Mouse (Mus musculus) hindbrain, embryonic 13.5 days (tissue): Measurements from ENCODE around the gene Glmp. TPM values are rescaled to one million over a fixed set of nuclear protein-coding genes. Genes with fewer than 3 reads are reported as not detected.
A peak's percentile ranks its signal among the peaks of the same experiment; 100 is the strongest.

ENCODE experiments used
- ATAC-seq: fragments of 200-750 bp; cut with Nextera tagmentation; 2 replicates; pipeline ENCODE4 v1.8.0; 2017; ENCODE audit warnings: moderate TSS enrichment; ENCODE audit not compliant: low FRiP score
- H3K27ac ChIP-seq: fragments of 300-500 bp; sonication (generic); 2 replicates; pipeline ENCODE4 v1.5.1; 2015; ENCODE audit warnings: inconsistent platforms, mild to moderate bottlenecking, moderate library complexity
- H3K27me3 ChIP-seq: fragments of 300-500 bp; sonication (generic); 2 replicates; pipeline ENCODE4 v1.6.1; 2015; ENCODE audit warnings: mild to moderate bottlenecking, inconsistent platforms
- H3K36me3 ChIP-seq: fragments of 300-500 bp; sonication (generic); 2 replicates; pipeline ENCODE4 v1.6.1; 2015; ENCODE audit warnings: mild to moderate bottlenecking, inconsistent platforms
- H3K4me1 ChIP-seq: fragments of 300-500 bp; sonication (generic); replicated peaks from 2 replicates; pipeline ENCODE4 v1.6.1; 2015; ENCODE audit warnings: inconsistent platforms
- H3K4me2 ChIP-seq: fragments of 300-500 bp; sonication (generic); 2 replicates; pipeline ENCODE4 v1.6.1; 2015; ENCODE audit warnings: inconsistent platforms, mild to moderate bottlenecking, moderate library complexity
- H3K4me3 ChIP-seq: fragments of 300-500 bp; sonication (generic); 2 replicates; pipeline ENCODE4 v1.5.1; 2015; ENCODE audit warnings: mild to moderate bottlenecking, inconsistent platforms
- H3K9ac ChIP-seq: fragments of 300-500 bp; sonication (generic); 2 replicates; pipeline ENCODE4 v1.6.1; 2015; ENCODE audit warnings: mild to moderate bottlenecking, inconsistent platforms
- H3K9me3 ChIP-seq: fragments of 300-500 bp; sonication (generic); 2 replicates; pipeline ENCODE4 v1.6.1; 2016; ENCODE audit warnings: inconsistent platforms
- WGBS: fragments of 180-500 bp; shearing (Covaris S2); methylation state at CpG from one replicate; pipeline ENCODE4 v1.1.7; 2015; 5-methylcytosine and 5-hydroxymethylcytosine counted together
- polyA plus RNA-seq: library from polyadenylated mRNA; unstranded; fragments of >200 nt; fragmentation: Nextera tagmentation; extraction: Ambion mirVana; gene quantifications from 2 replicates; pipeline ENCODE4 v1.2.1, GENCODE M21; 2015

Gene Glmp
- polyA plus RNA-seq, 1 experiment from 2014 or later, result 129 TPM

- Histone ChIP-seq H3K4me1 (peaks cover 33% of the 10 kb centered on the region), H3K9me3 (no peaks in the 10 kb centered on the region), H3K4me3 (no peak overlapping the region), H3K4me2 (no peak overlapping the region), H3K36me3 (peaks cover 26% of the 10 kb centered on the region), H3K27me3 (no peaks in the 10 kb centered on the region), H3K27ac (no peak overlapping the region), H3K9ac (no peak overlapping the region)
- ATAC-seq, result no peak
- 82% methylated on average over 3 of the region's 3 CpGs for WGBS
Observed at GRCm38 (mm10) chr3:88339006-88339405, 14.2 kb downstream of the Glmp start.

GRCm38 (mm10) chr3:88350732-88351131 is 25.9 kb downstream of the Glmp start:
- no peaks in the 10 kb centered on the region for H3K4me1 ChIP-seq

GRCm38 (mm10) chr3:88352907-88353306 is 28.1 kb downstream of the Glmp start:
- no peak for ATAC-seq
- H3K27ac ChIP-seq, result no peak overlapping the region
- no peak overlapping the region for H3K4me3 ChIP-seq
- no peaks in the 10 kb centered on the region for H3K4me1 ChIP-seq
- 93% methylated on average over 9 of the region's 9 CpGs for WGBS
- H3K36me3 ChIP-seq, result peaks cover 99% of the 10 kb centered on the region
- no peak overlapping the region for H3K4me2 ChIP-seq
- no peaks in the 10 kb centered on the region for H3K27me3 ChIP-seq
- no peaks in the 10 kb centered on the region for H3K9me3 ChIP-seq
- no peak overlapping the region for H3K9ac ChIP-seq

More at GRCm38 (mm10) chr3:88350732-88351131, 25.9 kb downstream of the Glmp start:
- H3K36me3 ChIP-seq, result peaks cover 100% of the 10 kb centered on the region
- H3K4me2 ChIP-seq, result no peak overlapping the region
- no peak overlapping the region for H3K9ac ChIP-seq
- no peaks in the 10 kb centered on the region for H3K27me3 ChIP-seq
- WGBS, result 94% methylated on average over 13 of the region's 13 CpGs
- no peak overlapping the region for H3K4me3 ChIP-seq
- H3K9me3 ChIP-seq, result no peaks in the 10 kb centered on the region
- ATAC-seq, result no peak
- no peak overlapping the region for H3K27ac ChIP-seq

- WGBS, result 92% methylated on average over 8 of the region's 8 CpGs
- no peak for ATAC-seq
Observed at GRCm38 (mm10) chr3:88354396-88355165, 29.8 kb downstream of the Glmp start.

DNA sequence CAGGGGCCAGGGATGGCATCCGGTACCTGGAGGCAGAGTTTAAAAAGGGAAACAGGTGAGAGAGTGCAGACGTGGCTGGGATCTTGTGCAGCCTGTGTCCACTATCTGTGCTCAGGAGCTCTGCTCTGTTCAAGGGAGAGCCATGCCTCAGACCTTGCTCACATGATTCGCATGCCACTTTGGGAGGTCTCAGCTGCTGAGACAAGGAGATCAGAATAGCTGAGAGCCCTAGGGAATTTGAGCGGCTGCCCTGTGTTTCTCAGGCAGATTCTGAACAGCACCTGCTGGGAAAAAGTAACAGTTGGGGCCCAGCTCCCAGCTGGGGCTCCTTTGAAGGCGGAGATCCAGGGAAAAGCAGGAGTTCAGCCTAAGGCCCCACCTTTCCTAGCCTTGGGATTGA is 34.8 kb downstream of the Glmp start:
- Histone ChIP-seq H3K4me2 (no peak overlapping the region), H3K9ac (no peak overlapping the region; the same call in 1 of the 2 replicates), H3K27me3 (peaks cover 10% of the 10 kb centered on the region; the same call in 1 of the 2 replicates), H3K9me3 (no peaks in the 10 kb centered on the region), H3K27ac (0 out of 2 replicates have a peak overlapping the region, but pooled peaks have one; percentile 26), H3K4me1 (peaks cover 14% of the 10 kb centered on the region), H3K4me3 (no peak overlapping the region), H3K36me3 (peaks cover 89% of the 10 kb centered on the region)
- WGBS, result 58% methylated on average over 5 of the region's 5 CpGs
- no peak for ATAC-seq

More at GRCm38 (mm10) chr3:88354396-88355165, 29.8 kb downstream of the Glmp start:
- Histone ChIP-seq H3K36me3 (peaks cover 99% of the 10 kb centered on the region), H3K9me3 (no peaks in the 10 kb centered on the region), H3K4me2 (no peak overlapping the region), H3K4me1 (peaks cover 4% of the 10 kb centered on the region), H3K27me3 (no peaks in the 10 kb centered on the region), H3K27ac (no peak overlapping the region), H3K9ac (no peak overlapping the region), H3K4me3 (no peak overlapping the region)

- no peak for ATAC-seq
- H3K36me3 ChIP-seq, result peaks cover 85% of the 10 kb centered on the region
- 63% methylated on average over 3 of the region's 3 CpGs for WGBS
- no peaks in the 10 kb centered on the region for H3K9me3 ChIP-seq
- H3K27ac ChIP-seq, result 0 out of 2 replicates have a peak overlapping the region, but pooled peaks have one; percentile 26
- no peak overlapping the region for H3K4me2 ChIP-seq
- H3K4me1 ChIP-seq, result peaks cover 16% of the 10 kb centered on the region
- H3K4me3 ChIP-seq, result no peak overlapping the region
- H3K9ac ChIP-seq, result no peak overlapping the region; the same call in 1 of the 2 replicates
- H3K27me3 ChIP-seq, result peaks cover 13% of the 10 kb centered on the region; the same call in 1 of the 2 replicates
Observed at GRCm38 (mm10) chr3:88359989-88360388, 35.2 kb downstream of the Glmp start.

DNA sequence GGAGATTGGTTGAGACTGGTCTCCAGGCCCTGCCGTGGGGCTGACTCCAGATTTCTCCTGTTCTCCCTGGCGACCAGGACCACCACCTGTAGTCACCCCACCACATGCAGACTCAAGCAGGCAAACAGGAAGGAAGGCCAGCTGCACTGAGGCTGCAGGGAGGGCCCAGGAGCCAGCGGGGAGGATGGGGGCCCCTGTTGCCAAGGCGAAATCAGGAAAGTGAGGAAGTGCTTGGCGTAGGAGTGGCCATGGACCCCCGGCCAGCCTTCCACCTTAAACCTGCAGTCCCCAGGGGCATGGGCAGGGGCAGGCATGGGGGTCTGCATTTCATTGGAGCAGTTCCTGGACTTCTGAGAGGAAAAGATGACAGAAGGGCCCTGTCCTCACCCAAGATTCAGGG is 36.3 kb downstream of the Glmp start:
- no peak overlapping the region for H3K4me3 ChIP-seq
- 90% methylated on average over 6 of the region's 6 CpGs for WGBS
- peaks cover 74% of the 10 kb centered on the region for H3K36me3 ChIP-seq
- no peak for ATAC-seq
- peaks cover 24% of the 10 kb centered on the region for H3K27me3 ChIP-seq
- H3K9me3 ChIP-seq, result no peaks in the 10 kb centered on the region
- no peak overlapping the region for H3K27ac ChIP-seq
- no peak overlapping the region for H3K9ac ChIP-seq
- no peak overlapping the region for H3K4me2 ChIP-seq
- peaks cover 22% of the 10 kb centered on the region for H3K4me1 ChIP-seq

GRCm38 (mm10) chr3:88361612-88362313 is 36.9 kb downstream of the Glmp start:
- WGBS, result 87% methylated on average over 2 of the region's 2 CpGs
- peaks cover 26% of the 10 kb centered on the region for H3K27me3 ChIP-seq
- no peaks in the 10 kb centered on the region for H3K9me3 ChIP-seq
- no peak overlapping the region for H3K27ac ChIP-seq
- no peak for ATAC-seq
- no peak overlapping the region for H3K9ac ChIP-seq
- H3K4me2 ChIP-seq, result no peak overlapping the region
- peaks cover 23% of the 10 kb centered on the region for H3K4me1 ChIP-seq
- no peak overlapping the region for H3K4me3 ChIP-seq
- peaks cover 67% of the 10 kb centered on the region for H3K36me3 ChIP-seq

- Histone ChIP-seq H3K27ac (0 out of 2 replicates have a peak overlapping the region, but pooled peaks have one; percentile 56), H3K4me3 (no peak overlapping the region), H3K9ac (no peak overlapping the region), H3K4me1 (peaks cover 23% of the 10 kb centered on the region), H3K4me2 (no peak overlapping the region), H3K36me3 (peaks cover 49% of the 10 kb centered on the region), H3K9me3 (no peaks in the 10 kb centered on the region), H3K27me3 (peaks cover 26% of the 10 kb centered on the region)
- 56% methylated on average over 4 of the region's 4 CpGs for WGBS
- no peak for ATAC-seq
Observed at GRCm38 (mm10) chr3:88363700-88364099, 38.9 kb downstream of the Glmp start.

GRCm38 (mm10) chr3:88364337-88364736 is 39.5 kb downstream of the Glmp start, which contains the start of gene Paqr6:
Paqr6 (plus strand) TSS chr3:88364584.
- no peak for ATAC-seq
- under 1% methylated on average over 16 of the region's 16 CpGs for WGBS
- no peaks in the 10 kb centered on the region for H3K9me3 ChIP-seq
- H3K27me3 ChIP-seq, result peaks cover 26% of the 10 kb centered on the region
- H3K4me1 ChIP-seq, result peaks cover 21% of the 10 kb centered on the region
- peaks cover 42% of the 10 kb centered on the region for H3K36me3 ChIP-seq
- H3K27ac ChIP-seq, result 0 out of 2 replicates have a peak within 1 kb of the TSS, but pooled peaks have one; percentile 56
- H3K4me2 ChIP-seq, result no peak within 1 kb of the TSS
- H3K4me3 ChIP-seq, result no peak within 1 kb of the TSS
- H3K9ac ChIP-seq, result no peak within 1 kb of the TSS

DNA sequence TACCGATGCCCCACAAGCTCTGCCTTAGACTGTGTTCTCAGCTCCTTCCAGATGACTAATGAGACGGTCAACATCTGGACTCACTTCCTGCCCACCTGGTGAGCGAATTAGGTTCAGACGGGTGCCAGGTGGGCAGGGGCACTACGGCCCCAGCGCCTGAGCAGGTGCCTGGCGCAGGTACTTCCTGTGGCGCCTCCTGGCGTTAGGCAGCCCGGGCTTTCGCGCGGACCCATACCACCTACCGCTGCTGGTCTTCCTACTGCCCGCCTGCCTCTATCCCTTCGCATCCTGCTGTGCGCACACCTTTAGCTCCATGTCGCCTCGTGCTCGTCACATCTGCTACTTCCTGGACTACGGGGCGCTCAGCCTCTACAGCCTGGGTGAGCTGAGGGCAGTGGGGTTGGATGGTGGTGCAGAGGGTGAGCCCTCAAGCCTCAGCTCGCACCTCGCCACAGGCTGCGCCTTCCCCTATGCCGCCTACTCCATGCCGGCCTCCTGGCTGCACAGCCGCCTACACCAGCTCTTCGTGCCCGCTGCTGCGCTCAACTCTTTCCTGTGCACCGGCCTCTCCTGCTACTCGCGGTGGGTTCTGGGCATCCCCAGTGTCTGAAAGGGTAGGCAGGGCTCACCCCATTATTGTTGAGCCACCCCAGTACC is 41.0 kb downstream of the Glmp start:
- Histone ChIP-seq H3K9me3 (peaks cover 11% of the 10 kb centered on the region), H3K4me1 (peaks cover 13% of the 10 kb centered on the region), H3K9ac (0 out of 2 replicates have a peak overlapping the region, but pooled peaks have one; percentile 24), H3K27me3 (peaks cover 26% of the 10 kb centered on the region), H3K27ac (no peak overlapping the region), H3K4me3 (peak overlapping the region; percentile 8; the same call in 1 of the 2 replicates), H3K36me3 (peaks cover 27% of the 10 kb centered on the region), H3K4me2 (peak overlapping the region; percentile 48)
- ATAC-seq, result no peak
- WGBS, result 39% methylated on average over 34 of the region's 34 CpGs
